Mouse (Mus musculus) forebrain, embryonic 11.5 days (tissue): ENCODE measurements around the gene Ndrg2. TPM values are rescaled to one million over a fixed set of nuclear protein-coding genes. Genes with fewer than 3 reads are reported as not detected.

ENCODE experiments used
- ATAC-seq: fragments of 200-750 bp; cut with Nextera tagmentation; replicated peaks from 2 replicates; pipeline ENCODE4 v1.8.0; 2017; ENCODE audit warnings: moderate TSS enrichment; ENCODE audit not compliant: low FRiP score
- DNase-seq: peaks from one replicate; pipeline ENCODE4 v3.0.0-alpha.2; 2017; ENCODE audit warnings: low spot score
- H3K27ac ChIP-seq: fragments of 300-500 bp; sonication (generic); 2 replicates; pipeline ENCODE4 v1.5.1; 2014; ENCODE audit warnings: low read depth, low read length
- H3K27me3 ChIP-seq: fragments of 300-500 bp; sonication (generic); 2 replicates; pipeline ENCODE4 v1.6.1; 2014; ENCODE audit warnings: mild to moderate bottlenecking, low read length, mixed read lengths; ENCODE audit not compliant: control insufficient read depth, insufficient read depth
- H3K36me3 ChIP-seq: fragments of 300-500 bp; sonication (generic); 2 replicates; pipeline ENCODE4 v1.6.1; 2014; ENCODE audit warnings: mild to moderate bottlenecking, low read length, moderate library complexity, mixed read lengths; ENCODE audit not compliant: control insufficient read depth, insufficient read depth
- H3K4me1 ChIP-seq: fragments of 300-500 bp; sonication (generic); replicated peaks from 2 replicates; pipeline ENCODE4 v1.6.1; 2014; ENCODE audit warnings: low read length, mixed read lengths; ENCODE audit not compliant: control insufficient read depth, insufficient read depth
- H3K4me2 ChIP-seq: fragments of 300-500 bp; sonication (generic); 2 replicates; pipeline ENCODE4 v1.6.1; 2014; ENCODE audit warnings: low read depth, mild to moderate bottlenecking, low read length, moderate library complexity, mixed read lengths; ENCODE audit not compliant: severe bottlenecking
- H3K4me3 ChIP-seq: fragments of 300-500 bp; sonication (generic); 2 replicates; pipeline ENCODE4 v1.5.1; 2014; ENCODE audit warnings: low read depth, low read length
- H3K9ac ChIP-seq: fragments of 300-500 bp; sonication (generic); 2 replicates; pipeline ENCODE4 v1.6.1; 2014; ENCODE audit warnings: low read length
- H3K9me3 ChIP-seq: fragments of 300-500 bp; sonication (generic); 2 replicates; pipeline ENCODE4 v1.6.1; 2016; ENCODE audit warnings: low read length, mixed read lengths; ENCODE audit not compliant: control insufficient read depth
- WGBS: fragments of 180-500 bp; shearing (Covaris S2); extraction: QIAGEN DNeasy Blood & Tissue Kit; methylation state at CpG from one replicate; pipeline ENCODE4 v1.1.7; 2014; 5-methylcytosine and 5-hydroxymethylcytosine counted together
- polyA plus RNA-seq: library from polyadenylated mRNA; unstranded; fragments of >200 nt; fragmentation: Nextera tagmentation; extraction: Ambion mirVana; gene quantifications from 2 replicates; pipeline ENCODE4 v1.2.1, GENCODE M21; 2014

Gene Ndrg2
- polyA plus RNA-seq, 1 experiment from 2014 or later = 8.9 TPM

DNA sequence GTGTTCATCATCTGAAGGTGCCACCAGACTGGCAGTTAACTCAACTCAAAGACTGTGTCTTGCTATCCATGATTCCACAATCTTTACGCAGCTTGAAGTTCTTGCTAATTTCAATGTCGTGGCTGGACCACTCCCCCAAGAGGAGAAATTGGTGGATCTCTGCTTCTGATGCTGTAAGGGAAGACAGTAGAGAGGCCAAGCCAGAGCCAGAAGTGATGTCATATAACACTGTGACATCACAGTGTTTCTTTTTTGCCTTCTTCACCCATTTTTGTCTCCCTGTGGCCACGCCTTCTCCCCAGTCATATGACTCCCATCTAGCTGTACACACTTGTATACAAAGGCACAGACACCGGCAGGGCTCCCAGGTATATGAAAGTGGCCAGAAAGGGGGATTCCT is 4.2 kb upstream of the Ndrg2 start, which contains the start of gene Tppp2:
Gene Tppp2, plus strand, starts transcription at position 301 of the 400 bp plus-strand sequence.
- Histone ChIP-seq H3K27me3 (no peaks in the 10 kb centered on the region), H3K4me3 (no peak within 1 kb of the TSS), H3K4me2 (no peak within 1 kb of the TSS), H3K36me3 (no peaks in the 10 kb centered on the region), H3K9me3 (no peaks in the 10 kb centered on the region), H3K27ac (no peak within 1 kb of the TSS), H3K9ac (no peak within 1 kb of the TSS), H3K4me1 (peaks cover 3% of the 10 kb centered on the region; the same call in 1 of the 2 replicates)
- ATAC-seq (no peak), DNase-seq (no peak)
- WGBS = 91% methylated on average over 4 of the region's 4 CpGs

DNA sequence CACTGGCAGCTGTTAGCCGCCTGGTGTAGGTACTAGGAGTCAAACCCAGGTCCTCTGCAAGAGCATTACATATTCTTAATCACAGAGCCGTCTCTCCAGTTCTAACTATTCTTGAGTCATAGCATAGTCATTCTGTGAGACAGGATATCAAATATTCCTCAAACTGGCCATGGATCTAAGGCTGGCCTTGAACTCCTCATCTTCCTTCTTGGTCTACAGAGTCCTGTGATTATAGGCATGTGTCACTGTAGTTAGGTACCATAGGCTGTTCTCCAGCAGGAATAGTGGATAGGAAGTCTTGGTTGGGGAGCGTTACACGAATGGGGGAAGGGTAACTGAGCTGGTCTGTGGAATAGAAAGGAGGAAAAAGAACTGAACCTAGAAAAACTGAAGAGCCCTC is 2.6 kb upstream of the Ndrg2 start:
- ATAC-seq (no peak), DNase-seq (no peak)
- peaks cover 3% of the 10 kb centered on the region; the same call in 1 of the 2 replicates for H3K4me1 ChIP-seq
- H3K4me2 ChIP-seq = no peak overlapping the region
- H3K36me3 ChIP-seq = no peaks in the 10 kb centered on the region
- peaks cover 3% of the 10 kb centered on the region for H3K27me3 ChIP-seq
- no peak overlapping the region for H3K27ac ChIP-seq
- H3K4me3 ChIP-seq = no peak overlapping the region
- WGBS = 79% methylated on average over 4 of the region's 4 CpGs
- H3K9me3 ChIP-seq = no peaks in the 10 kb centered on the region
- no peak overlapping the region for H3K9ac ChIP-seq

DNA sequence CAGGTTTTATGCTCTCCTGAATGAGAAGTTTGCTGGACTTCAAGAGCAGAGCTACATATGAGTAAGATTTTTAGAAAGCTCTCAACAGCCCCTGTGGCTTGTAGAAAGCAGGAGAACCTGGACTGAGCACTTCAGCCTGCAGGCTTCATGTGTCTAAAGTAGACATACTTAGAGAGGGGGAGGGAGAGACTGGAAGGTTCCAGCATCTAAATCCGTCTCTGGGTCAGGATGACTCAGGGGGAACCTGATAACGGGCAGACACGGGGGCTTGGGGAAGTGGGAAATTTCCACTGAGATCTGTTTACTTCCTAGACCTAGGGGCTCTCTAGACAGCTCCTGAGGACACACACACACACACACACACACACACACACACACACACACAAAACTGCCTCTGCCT is 1.1 kb upstream of the Ndrg2 start:
- no peak overlapping the region for H3K9ac ChIP-seq
- H3K4me2 ChIP-seq = no peak overlapping the region
- no peaks in the 10 kb centered on the region for H3K36me3 ChIP-seq
- 46% methylated on average over 3 of the region's 3 CpGs for WGBS
- no peak overlapping the region for H3K27ac ChIP-seq
- H3K27me3 ChIP-seq = peaks cover 3% of the 10 kb centered on the region
- no peaks in the 10 kb centered on the region for H3K9me3 ChIP-seq
- H3K4me3 ChIP-seq = no peak overlapping the region
- no peak for DNase-seq
- no peak for ATAC-seq
- peaks cover 3% of the 10 kb centered on the region; the same call in 1 of the 2 replicates for H3K4me1 ChIP-seq

DNA sequence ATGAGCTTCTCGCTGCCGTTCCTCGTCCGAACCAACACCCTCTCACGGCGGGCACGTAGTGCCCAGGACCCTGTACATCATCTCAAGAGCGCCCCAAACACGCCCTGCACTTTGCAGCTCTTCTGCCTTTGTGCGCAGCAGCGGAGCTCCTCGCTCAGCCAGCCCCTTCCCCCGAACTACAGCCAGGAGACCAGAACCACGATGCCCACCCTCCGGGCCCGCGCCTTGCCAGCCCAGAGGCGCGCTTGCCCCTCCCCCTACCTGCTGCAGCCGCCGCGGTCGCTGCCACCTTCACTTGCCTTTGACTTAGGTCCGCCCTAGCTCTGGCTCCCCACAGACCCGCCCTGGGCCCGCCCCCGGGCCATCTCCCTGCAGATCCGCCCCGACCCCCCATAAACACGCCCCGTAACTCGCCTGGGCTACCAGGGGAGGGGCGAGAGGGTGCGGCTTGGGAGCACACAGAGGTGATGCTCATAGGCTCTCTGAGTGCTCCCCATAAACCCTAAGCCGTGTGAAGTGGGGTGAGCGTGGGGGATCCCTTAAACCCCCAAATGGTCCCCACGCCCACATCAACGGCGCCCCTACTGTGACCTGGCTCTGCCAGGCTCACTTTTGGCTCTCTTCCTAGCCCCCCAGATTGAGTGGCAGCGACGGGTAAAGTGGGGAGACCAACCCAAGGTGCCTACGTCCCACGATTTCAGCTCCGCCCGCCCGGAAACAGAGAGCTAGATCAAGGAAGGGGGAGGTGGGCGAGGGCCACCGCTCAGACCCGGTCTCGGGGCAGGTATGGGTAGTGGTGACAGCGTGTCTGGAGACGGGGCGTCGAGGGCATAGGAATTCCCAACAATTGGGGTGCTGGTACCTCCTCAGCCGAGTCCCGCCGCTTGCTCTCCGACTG is 647 bp downstream of the Ndrg2 start:
- Histone ChIP-seq H3K4me1 (peaks cover 3% of the 10 kb centered on the region; the same call in 1 of the 2 replicates), H3K9ac (peak overlapping the region; percentile 61), H3K27me3 (peaks cover 3% of the 10 kb centered on the region), H3K4me2 (peak overlapping the region; percentile 99), H3K9me3 (no peaks in the 10 kb centered on the region), H3K27ac (no peak overlapping the region), H3K36me3 (no peaks in the 10 kb centered on the region), H3K4me3 (peak overlapping the region; percentile 49)
- under 1% methylated on average over 57 of the region's 58 CpGs for WGBS
- ATAC-seq (peak; percentile 71), DNase-seq (peak; percentile 73)

DNA sequence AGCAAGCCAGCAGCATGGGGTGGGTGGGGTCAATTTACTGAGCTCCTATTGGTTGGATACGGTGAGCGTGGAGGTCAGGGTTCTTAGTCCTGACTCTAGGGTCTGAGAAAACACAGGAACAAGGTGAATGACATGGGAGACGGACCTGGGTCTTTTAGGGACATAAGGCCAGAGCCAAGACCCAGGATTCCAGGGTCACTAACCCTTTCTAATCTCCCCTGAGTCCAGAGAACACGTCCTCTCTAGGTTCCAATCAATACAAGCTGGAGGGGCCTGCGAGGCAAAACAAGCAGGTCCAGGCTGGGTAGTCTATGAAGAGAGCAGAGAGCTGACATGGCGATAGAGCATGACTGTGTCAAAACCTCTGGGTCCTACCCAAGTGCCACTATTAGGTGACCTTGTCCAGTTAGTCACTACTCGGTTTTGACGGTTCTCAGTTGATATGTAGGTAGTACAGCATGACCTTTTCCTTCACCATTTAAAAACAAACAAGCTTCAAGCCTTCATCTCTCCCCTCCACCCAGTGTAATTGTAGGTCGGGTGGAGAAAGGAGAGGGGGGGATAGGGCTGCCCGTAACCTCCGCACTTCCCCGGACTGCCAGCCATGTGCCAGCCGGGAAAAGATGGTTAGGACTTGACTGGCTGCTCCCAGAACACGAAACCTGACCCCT is 1.4 kb downstream of the Ndrg2 start:
- H3K4me3 ChIP-seq = peak overlapping the region; percentile 49
- H3K36me3 ChIP-seq = no peaks in the 10 kb centered on the region
- H3K27ac ChIP-seq = no peak overlapping the region
- peak overlapping the region; percentile 61 for H3K9ac ChIP-seq
- peak; percentile 22 for ATAC-seq
- peaks cover 3% of the 10 kb centered on the region; the same call in 1 of the 2 replicates for H3K4me1 ChIP-seq
- peak overlapping the region; percentile 99 for H3K4me2 ChIP-seq
- DNase-seq = no peak
- 7% methylated on average over 14 of the region's 14 CpGs for WGBS
- no peaks in the 10 kb centered on the region for H3K9me3 ChIP-seq
- H3K27me3 ChIP-seq = peaks cover 3% of the 10 kb centered on the region

DNA sequence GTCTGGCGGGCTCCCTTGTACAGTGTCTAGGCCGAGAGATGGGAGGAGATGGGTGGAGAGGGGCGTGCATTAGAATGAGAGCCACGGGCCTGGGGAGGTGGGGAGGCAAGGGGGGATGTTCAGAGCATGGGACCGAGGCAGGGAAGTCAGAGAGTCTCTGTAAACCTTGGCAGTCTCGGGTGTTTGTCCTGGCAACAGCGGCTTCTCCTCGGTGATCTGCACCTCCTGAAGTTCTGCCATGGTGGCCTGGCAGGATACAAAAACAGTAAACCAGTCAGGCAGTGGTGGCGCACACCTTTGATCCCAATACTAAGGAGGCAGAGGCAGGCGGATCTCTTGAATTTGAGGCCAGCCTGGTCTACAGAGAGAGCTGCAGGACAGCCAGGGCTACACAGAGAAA is 2.7 kb downstream of the Ndrg2 start:
- Histone ChIP-seq H3K36me3 (no peaks in the 10 kb centered on the region), H3K9me3 (no peaks in the 10 kb centered on the region), H3K4me3 (no peak overlapping the region), H3K9ac (no peak overlapping the region), H3K27ac (no peak overlapping the region), H3K4me1 (peaks cover 3% of the 10 kb centered on the region; the same call in 1 of the 2 replicates), H3K27me3 (peaks cover 3% of the 10 kb centered on the region), H3K4me2 (no peak overlapping the region)
- 91% methylated on average over 10 of the region's 10 CpGs for WGBS
- DNase-seq = no peak
- ATAC-seq = no peak

DNA sequence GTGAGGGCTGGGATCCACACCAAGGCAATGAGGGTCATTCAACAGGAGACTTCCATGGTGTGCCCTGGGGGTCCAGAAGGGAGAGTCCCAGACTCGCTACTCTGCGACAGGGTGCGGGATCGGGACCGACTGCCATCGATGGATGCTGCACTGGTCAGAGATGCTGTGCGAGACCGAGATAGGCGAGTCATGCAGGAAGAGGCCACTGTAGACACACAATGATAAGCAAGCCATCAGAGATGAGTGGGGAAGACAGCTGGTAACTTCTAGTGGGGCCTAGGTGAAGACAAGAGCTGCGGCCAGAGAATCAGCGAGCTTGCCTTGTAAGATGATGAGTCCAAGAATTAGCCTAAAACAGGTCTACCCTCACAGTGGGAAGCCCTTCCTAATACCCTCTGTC is 7.9 kb downstream of the Ndrg2 start:
- Histone ChIP-seq H3K27me3 (no peaks in the 10 kb centered on the region), H3K4me2 (no peak overlapping the region), H3K9me3 (no peaks in the 10 kb centered on the region), H3K4me3 (no peak overlapping the region), H3K4me1 (no peaks in the 10 kb centered on the region), H3K36me3 (no peaks in the 10 kb centered on the region), H3K9ac (no peak overlapping the region), H3K27ac (no peak overlapping the region)
- ATAC-seq = no peak
- WGBS = 95% methylated on average over 11 of the region's 11 CpGs
- DNase-seq = no peak

DNA sequence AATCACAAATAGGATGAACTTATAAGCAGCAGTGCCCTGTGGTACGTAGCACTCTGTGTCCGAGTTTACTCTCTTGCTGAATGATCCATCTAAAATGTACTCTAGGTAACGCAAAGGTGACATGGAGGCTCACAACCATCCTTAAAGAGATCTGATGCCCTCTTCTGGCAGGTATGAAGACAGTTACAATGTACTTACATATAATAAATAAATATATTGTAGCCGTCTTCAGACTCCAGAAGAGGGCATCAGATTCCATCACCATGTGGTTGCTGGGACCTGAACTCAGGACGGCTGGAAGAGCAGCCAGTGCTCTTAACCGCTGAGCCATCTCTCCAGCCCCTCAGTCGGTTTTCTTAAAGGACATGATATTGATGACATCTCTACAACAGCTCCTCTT is 9.3 kb downstream of the Ndrg2 start:
- Histone ChIP-seq H3K27ac (no peak overlapping the region), H3K4me1 (no peaks in the 10 kb centered on the region), H3K27me3 (no peaks in the 10 kb centered on the region), H3K36me3 (no peaks in the 10 kb centered on the region), H3K4me2 (no peak overlapping the region), H3K9me3 (no peaks in the 10 kb centered on the region), H3K4me3 (no peak overlapping the region), H3K9ac (no peak overlapping the region)
- ATAC-seq (no peak), DNase-seq (no peak)
- WGBS = 76% methylated on average over 7 of the region's 7 CpGs
